Mouse (Mus musculus) intestine, embryonic 15.5 days (tissue): ENCODE measurements around the gene Ptma. TPM values are rescaled to one million over a fixed set of nuclear protein-coding genes. Genes with fewer than 3 reads are reported as not detected.

Experiments
- ATAC-seq: fragments of 200-750 bp; cut with Nextera tagmentation; 2 replicates; pipeline ENCODE4 v1.8.0; 2017; ENCODE audit warnings: moderate TSS enrichment, moderate library complexity
- H3K27ac ChIP-seq: fragments of 300-500 bp; sonication (generic); 2 replicates; pipeline ENCODE4 v1.5.1; 2015; ENCODE audit warnings: mild to moderate bottlenecking, inconsistent platforms
- H3K27me3 ChIP-seq: fragments of 300-500 bp; sonication (generic); replicated peaks from 2 replicates; pipeline ENCODE4 v1.6.1; 2015; ENCODE audit warnings: inconsistent platforms
- H3K36me3 ChIP-seq: fragments of 300-500 bp; sonication (generic); 2 replicates; pipeline ENCODE4 v1.6.1; 2015; ENCODE audit warnings: inconsistent platforms
- H3K4me1 ChIP-seq: fragments of 300-500 bp; sonication (generic); replicated peaks from 2 replicates; pipeline ENCODE4 v1.6.1; 2015; ENCODE audit warnings: inconsistent platforms
- H3K4me2 ChIP-seq: fragments of 300-500 bp; sonication (generic); replicated peaks from 2 replicates; pipeline ENCODE4 v1.6.1; 2015; ENCODE audit warnings: mild to moderate bottlenecking, inconsistent platforms
- H3K4me3 ChIP-seq: fragments of 300-500 bp; sonication (generic); replicated peaks from 2 replicates; pipeline ENCODE4 v1.5.1; 2015; ENCODE audit warnings: inconsistent platforms
- H3K9ac ChIP-seq: fragments of 300-500 bp; sonication (generic); 2 replicates; pipeline ENCODE4 v1.6.1; 2015; ENCODE audit warnings: inconsistent platforms
- H3K9me3 ChIP-seq: fragments of 300-500 bp; sonication (generic); 2 replicates; pipeline ENCODE4 v1.6.1; 2016; ENCODE audit warnings: inconsistent platforms
- WGBS: fragments of 180-500 bp; shearing (Covaris S2); methylation state at CpG from one replicate; pipeline ENCODE4 v1.1.7; 2015; 5-methylcytosine and 5-hydroxymethylcytosine counted together
- polyA plus RNA-seq: library from polyadenylated mRNA; unstranded; fragments of >200 nt; fragmentation: Nextera tagmentation; extraction: Ambion mirVana; gene quantifications from 2 replicates; pipeline ENCODE4 v1.2.1, GENCODE M21; 2015

Gene Ptma
- polyA plus RNA-seq, 1 experiment from 2014 or later: 2,475 TPM

DNA sequence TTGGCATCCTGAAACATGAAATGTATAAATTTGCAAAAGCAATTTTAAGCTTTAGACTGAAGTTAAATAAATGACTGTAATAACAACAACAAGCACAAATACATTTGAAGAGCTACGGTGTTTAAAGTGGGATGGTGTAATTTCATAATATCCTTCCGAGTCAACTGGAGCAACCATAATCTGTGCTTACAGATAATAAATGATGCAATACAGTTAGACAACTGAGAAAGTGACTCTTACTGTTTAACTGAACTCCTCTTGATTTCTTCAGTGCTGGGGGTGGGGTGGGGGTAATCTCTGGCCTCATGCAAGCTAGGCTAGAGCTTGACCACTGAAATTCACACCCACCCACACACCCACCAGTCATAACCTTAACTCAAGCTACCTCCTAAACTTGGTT, 44.9 kb downstream of the Ptma start:
- no peak for ATAC-seq
- H3K4me1 ChIP-seq: no peaks in the 10 kb centered on the region
- no peaks in the 10 kb centered on the region for H3K36me3 ChIP-seq
- 73% methylated on average over 2 of the region's 2 CpGs for WGBS
- no peaks in the 10 kb centered on the region for H3K27me3 ChIP-seq
- H3K9ac ChIP-seq: no peak overlapping the region
- H3K4me2 ChIP-seq: no peak overlapping the region
- no peaks in the 10 kb centered on the region for H3K9me3 ChIP-seq
- no peak overlapping the region for H3K4me3 ChIP-seq
- no peak overlapping the region for H3K27ac ChIP-seq

DNA sequence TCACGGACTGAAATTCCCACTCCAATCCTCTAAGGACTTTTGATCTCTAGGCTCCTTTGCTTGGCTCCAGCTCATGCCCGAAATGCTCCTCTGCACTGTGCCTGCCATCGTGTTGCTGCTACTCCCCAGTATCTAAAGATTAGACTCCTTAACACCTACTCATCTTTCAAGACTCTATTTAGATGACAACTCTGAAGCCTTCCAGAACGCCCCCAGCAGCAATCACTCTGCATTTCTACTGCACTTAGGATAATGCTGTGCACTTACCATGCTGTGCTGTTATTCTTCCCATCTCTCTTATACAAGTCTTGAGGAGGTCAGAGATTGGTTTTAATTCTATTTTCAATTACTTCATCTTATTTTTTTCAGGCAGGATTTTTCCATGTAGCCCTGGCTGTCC, 45.4 kb downstream of the Ptma start:
- no peaks in the 10 kb centered on the region for H3K4me1 ChIP-seq
- no peak overlapping the region for H3K9ac ChIP-seq
- no peaks in the 10 kb centered on the region for H3K36me3 ChIP-seq
- no peak overlapping the region for H3K27ac ChIP-seq
- no peak for ATAC-seq
- no peak overlapping the region for H3K4me3 ChIP-seq
- H3K9me3 ChIP-seq: no peaks in the 10 kb centered on the region
- WGBS: 72% methylated on average over 4 of the region's 4 CpGs
- H3K27me3 ChIP-seq: no peaks in the 10 kb centered on the region
- H3K4me2 ChIP-seq: no peak overlapping the region

Other genes with a start within 250 kb of the Ptma start
- gene B3gnt7, start 223.9 kb upstream of the Ptma start, polyA plus RNA-seq: 6.6 and 7.2 TPM in 2 replicates
- 424 and 451 TPM in 2 replicates for gene Ncl, start 167.3 kb upstream of the Ptma start, polyA plus RNA-seq
- 0.27 and 0.36 TPM in 2 replicates for gene Nmur1, start 100.5 kb upstream of the Ptma start, polyA plus RNA-seq
- gene Tex44, start 100.4 kb upstream of the Ptma start, polyA plus RNA-seq: not detected in 2 replicates
- gene Pde6d, start 55.9 kb downstream of the Ptma start, polyA plus RNA-seq: 45.8 and 56.6 TPM in 2 replicates
- gene Cops7b, start 56.2 kb downstream of the Ptma start, polyA plus RNA-seq: 32.3 and 33.0 TPM in 2 replicates
- 0.43 and 0.64 TPM in 2 replicates for gene Nppc, start 143.8 kb downstream of the Ptma start, polyA plus RNA-seq
- gene Dis3l2, start 177.1 kb downstream of the Ptma start, polyA plus RNA-seq: 19.0 and 20.7 TPM in 2 replicates